Comparison of ENCODE assay signal across 8 mouse cellular contexts in the genomic region with DNA sequence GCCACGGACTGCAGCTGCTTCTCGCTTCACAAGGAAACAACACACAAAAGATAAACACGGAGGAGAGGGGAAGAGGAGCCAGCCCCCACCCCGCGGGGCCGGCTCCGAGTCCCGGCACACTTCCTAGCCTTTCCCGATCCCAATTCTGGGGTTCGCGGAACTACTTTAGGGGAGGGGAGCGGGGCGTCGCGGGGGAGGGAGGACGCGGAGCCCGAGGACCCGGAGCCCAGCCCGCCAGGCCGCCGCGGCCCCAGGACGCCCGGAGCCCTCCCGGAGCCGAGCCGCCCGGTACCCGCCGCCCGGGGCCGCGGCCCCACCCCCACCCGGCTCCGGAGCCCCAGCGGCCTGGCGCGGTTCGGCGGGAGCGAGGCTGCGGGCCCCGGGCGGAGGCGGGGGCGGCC.
A peak's percentile ranks its signal among the peaks of the same experiment; 100 is the strongest.
DNase-seq lines count a peak whose midpoint lies in the region; ATAC-seq and TF ChIP-seq lines count a peak whose summit lies in the region.

No protein-coding gene starts in this region.

- H3K9ac ChIP-seq in heart, embryonic 15.5 days = peak overlapping the region; percentile 99
- H3K9ac ChIP-seq in liver, postnatal 0 days (replicated peaks) = peak overlapping the region; percentile 99
- H3K9ac ChIP-seq in neural tube, embryonic 12.5 days = peak overlapping the region; percentile 100

- no peaks in the 10 kb centered on the region for H3K9me3 ChIP-seq in erythroblast, embryonic 14.5 days (ENCODE audit: control insufficient read depth, low read length)
- no peaks in the 10 kb centered on the region for H3K9me3 ChIP-seq in heart, embryonic 15.5 days (replicated peaks)
- no peaks in the 10 kb centered on the region for H3K9me3 ChIP-seq in liver, postnatal 0 days (ENCODE audit: low read length)
- H3K9me3 ChIP-seq in neural tube, embryonic 12.5 days = no peaks in the 10 kb centered on the region

- no peak for TF ChIP-seq CTCF in liver, postnatal 0 days (IDR thresholded peaks at IDR 0.05; ENCODE audit: low read depth)

- no peaks in the 10 kb centered on the region for H3K27me3 ChIP-seq in erythroblast, embryonic 14.5 days (ENCODE audit: control insufficient read depth)
- H3K27me3 ChIP-seq in heart, embryonic 15.5 days = no peaks in the 10 kb centered on the region
- no peaks in the 10 kb centered on the region for H3K27me3 ChIP-seq in liver, postnatal 0 days (ENCODE audit: insufficient read depth, low read length)
- no peaks in the 10 kb centered on the region for H3K27me3 ChIP-seq in neural tube, embryonic 12.5 days (replicated peaks)

- H3K36me3 ChIP-seq in erythroblast, embryonic 14.5 days (ENCODE audit: control insufficient read depth) = no peaks in the 10 kb centered on the region
- no peaks in the 10 kb centered on the region for H3K36me3 ChIP-seq in heart, embryonic 15.5 days
- H3K36me3 ChIP-seq in liver, postnatal 0 days (replicated peaks; ENCODE audit: insufficient read depth, low read length) = no peaks in the 10 kb centered on the region
- H3K36me3 ChIP-seq in neural tube, embryonic 12.5 days = no peaks in the 10 kb centered on the region

- H3K4me1 ChIP-seq in erythroblast, embryonic 14.5 days (ENCODE audit: control insufficient read depth) = peaks cover 38% of the 10 kb centered on the region
- H3K4me1 ChIP-seq in heart, embryonic 15.5 days (replicated peaks) = peaks cover 14% of the 10 kb centered on the region
- H3K4me1 ChIP-seq in liver, postnatal 0 days (ENCODE audit: insufficient read depth) = peaks cover 13% of the 10 kb centered on the region
- peaks cover 22% of the 10 kb centered on the region for H3K4me1 ChIP-seq in neural tube, embryonic 12.5 days

- H3K4me2 ChIP-seq in heart, embryonic 15.5 days = peak overlapping the region; percentile 63
- peak overlapping the region; percentile 75 for H3K4me2 ChIP-seq in liver, postnatal 0 days (ENCODE audit: low read depth, low read length)
- peak overlapping the region; percentile 62 for H3K4me2 ChIP-seq in neural tube, embryonic 12.5 days (replicated peaks)

- DNase-seq in B cell, adult 2 months = peak; percentile 62 to 67
- peak; percentile 35 for DNase-seq in adrenal gland, adult 8-10 months
- DNase-seq in kidney, postnatal 36 days = peak; percentile 48 to 73
- DNase-seq in liver, postnatal 0 days = peak; percentile 78
- peak; percentile 74 for DNase-seq in testis, postnatal 10 days (ENCODE audit: low spot score)

- under 1% methylated on average over 34 of the region's 47 CpGs for WGBS in heart, embryonic 15.5 days
- under 1% methylated on average over 25 of the region's 47 CpGs for WGBS in liver, postnatal 0 days (ENCODE audit: insufficient replicate concordance)
- WGBS in neural tube, embryonic 12.5 days = under 1% methylated on average over 40 of the region's 47 CpGs

- ATAC-seq in heart, embryonic 15.5 days (replicated peaks; ENCODE audit: insufficient number of reproducible peaks, insufficient read depth, low FRiP score, low read depth) = peak; percentile 78
- peak; percentile 87 for ATAC-seq in liver, postnatal 0 days
- peak; percentile 68 for ATAC-seq in neural tube, embryonic 12.5 days (ENCODE audit: low FRiP score, low read depth)

- no peak for TF ChIP-seq EP300 in liver, postnatal 0 days (IDR thresholded peaks at IDR 0.05; ENCODE audit: low read depth)

- H3K27ac ChIP-seq in heart, embryonic 15.5 days = peak overlapping the region; percentile 100
- H3K27ac ChIP-seq in liver, postnatal 0 days (ENCODE audit: low read depth) = peak overlapping the region; percentile 100
- peak overlapping the region; percentile 99 for H3K27ac ChIP-seq in neural tube, embryonic 12.5 days

- H3K4me3 ChIP-seq in erythroblast, embryonic 14.5 days (replicated peaks) = peak overlapping the region; percentile 92
- peak overlapping the region; percentile 97 for H3K4me3 ChIP-seq in heart, embryonic 15.5 days
- peak overlapping the region; percentile 99 for H3K4me3 ChIP-seq in liver, postnatal 0 days (ENCODE audit: low read depth, low read length)
- peak overlapping the region; percentile 94 for H3K4me3 ChIP-seq in neural tube, embryonic 12.5 days

Comparison
In these comparisons a context has a peak if more than half of its experiments do, and no peak if none do; other contexts are left out.
1. Peak in every context shown above with its lines: DNase-seq, ATAC-seq, H3K4me3 ChIP-seq and H3K27ac ChIP-seq.